Mouse (Mus musculus) CH12.LX (cell line): Measurements from ENCODE around the gene Kantr. TPM values are rescaled to one million over a fixed set of nuclear protein-coding genes. Genes with fewer than 3 reads are reported as not detected.

Source experiments
- DNase-seq: peaks from one replicate; pipeline ENCODE4 v3.0.0-alpha.2; 2013; ENCODE audit errors: extremely low read depth
- H3K27ac ChIP-seq: 2 replicates; pipeline ENCODE4 v1.5.1; 2012; ENCODE audit warnings: low read depth, mild to moderate bottlenecking, control low read depth, moderate library complexity; ENCODE audit not compliant: insufficient read depth
- H3K27me3 ChIP-seq: replicated peaks from 2 replicates; pipeline ENCODE3; 2012; ENCODE audit warnings: inconsistent platforms
- H3K36me3 ChIP-seq, 2 experiments: replicated peaks in 1 of 2; 2 replicates each; pipeline versions ENCODE3 to v1.6.1; 2012; ENCODE audit warnings: inconsistent platforms in 1 of 2, low read length in 1 of 2, mild to moderate bottlenecking in 1 of 2, mixed read lengths in 1 of 2, moderate library complexity in 1 of 2; ENCODE audit not compliant: control insufficient read depth in 1 of 2, insufficient read depth in 1 of 2
- H3K4me1 ChIP-seq, 2 experiments: 2 replicates each; pipeline ENCODE4 v1.6.1; 2012; ENCODE audit warnings: inconsistent platforms in 1 of 2, moderate library complexity in 1 of 2; ENCODE audit not compliant: insufficient read depth in 2 of 2, control insufficient read depth in 1 of 2
- H3K4me2 ChIP-seq: 2 replicates; pipeline ENCODE4 v1.6.1; 2012; ENCODE audit warnings: low read depth, mild to moderate bottlenecking, control low read depth; ENCODE audit not compliant: poor library complexity, insufficient read depth, severe bottlenecking
- H3K4me3 ChIP-seq, 3 experiments: fragments of 150-350 bp in 1 of 3; sonication (generic) in 1 of 3; replicated peaks in 1 of 3; 2 replicates each; pipeline versions ENCODE3 to v1.5.1; 2011 to 2012; ENCODE audit warnings: low read depth in 2 of 3, low read length in 2 of 3, mild to moderate bottlenecking in 2 of 3, moderate library complexity in 2 of 3, control low read depth in 1 of 3, improper control_type of control experiment in 1 of 3, inconsistent platforms in 1 of 3, mixed read lengths in 1 of 3; ENCODE audit not compliant: poor library complexity in 1 of 3
- H3K79me2 ChIP-seq: replicated peaks from 2 replicates; pipeline ENCODE4 v1.6.1; 2012; ENCODE audit warnings: mild to moderate bottlenecking, moderate library complexity; ENCODE audit not compliant: control insufficient read depth, poor library complexity, insufficient read depth, severe bottlenecking; ENCODE audit errors: extremely low read depth
- H3K9ac ChIP-seq: 2 replicates; pipeline ENCODE4 v1.6.1; 2012; ENCODE audit warnings: low read depth, mild to moderate bottlenecking, control low read depth, moderate library complexity; ENCODE audit not compliant: insufficient read depth
- H3K9me3 ChIP-seq: replicated peaks from 2 replicates; pipeline ENCODE3; 2012; ENCODE audit warnings: low read length, inconsistent platforms, mixed read lengths
- CTCF ChIP-seq, 2 experiments: IDR thresholded peaks in 1 of 2; conservative IDR thresholded peaks in 1 of 2; 2 replicates each; pipeline ENCODE4 v1.5.1; 2011 to 2012; ENCODE audit warnings: low read depth in 2 of 2, low read length in 2 of 2, improper control_type of control experiment in 1 of 2, inconsistent platforms in 1 of 2, mild to moderate bottlenecking in 1 of 2, moderate library complexity in 1 of 2
- MYC ChIP-seq: IDR thresholded peaks from 2 replicates; pipeline ENCODE4 v1.6.1; 2011; ENCODE audit warnings: low read depth, mild to moderate bottlenecking, improper control_type of control experiment, low read length
- NRF1 ChIP-seq: IDR thresholded peaks from 2 replicates; pipeline ENCODE4 v1.6.1; 2014; ENCODE audit warnings: low read depth, mild to moderate bottlenecking, inconsistent platforms, low read length, improper control_type of control experiment, moderate library complexity
- TBP ChIP-seq: conservative IDR thresholded peaks from 2 replicates; pipeline ENCODE4 v1.6.1; 2011; ENCODE audit warnings: low read depth, low read length, improper control_type of control experiment
- dilution Hi-C: fragments of 300-500 bp; cut with MboI; formaldehyde crosslinking; loops from 2 replicates; pipeline ENCODE4 v1.14.3; 2020; ENCODE audit warnings: low sequenced_read_pairs; ENCODE audit not compliant: extremely low pct_unique_long_range_greater_than_20kb, extremely low pct_ligation_motif_present
- in situ Hi-C: fragments of 300-500 bp; cut with MboI; formaldehyde crosslinking; loops from 3 replicates; pipeline ENCODE4 v1.14.3; 2019; ENCODE audit warnings: low sequenced_read_pairs, low pct_ligation_motif_present, low pct_unique_long_range_greater_than_20kb, mixed read lengths
- polyA plus RNA-seq: library from polyadenylated mRNA; unstranded; fragments of >175 nt; gene quantifications from 2 replicates; pipeline ENCODE4 v1.2.1, GENCODE M21; 2012; ENCODE audit warnings: low read depth; ENCODE audit not compliant: insufficient read length
- total RNA-seq, 2 experiments: library from RNA; depleted of rRNA; stranded (reverse); fragments of 300-350 nt in 1 of 2; fragments of >200 nt in 1 of 2; gene quantifications; 2 replicates each; pipeline ENCODE4 v1.2.3; 2012 to 2014

The Kantr gene
- total and polyA plus RNA-seq, 3 experiments: 0.64 to 3.1 (median 2.7) TPM

- Histone ChIP-seq H3K36me3 (peaks cover 76 to 95% of the 10 kb centered on the region in 2 experiments), H3K27ac (no peak overlapping the region)
- dilution Hi-C loops: no loop called here
Observed at GRCm38 (mm10) chrX:152271189-152271588, 56.1 kb downstream of the Kantr start.

More at GRCm38 (mm10) chrX:152271189-152271588, 56.1 kb downstream of the Kantr start:
- TF ChIP-seq NRF1 (no peak), MYC (no peak), TBP (no peak), CTCF (conservative IDR thresholded peaks at IDR 0.05 in 1 of 2, IDR thresholded peaks at IDR 0.05 in 1 of 2; ENCODE audit: low read depth in 2 of 2, low read length in 2 of 2) (no peak)
- TF ChIP-seq, all 38 proteins: peak for 0
- H3K79me2 ChIP-seq: no peaks in the 10 kb centered on the region
- H3K9ac ChIP-seq: no peak overlapping the region
- DNase-seq: no peak
- H3K4me2 ChIP-seq: no peak overlapping the region
- H3K9me3 ChIP-seq: no peaks in the 10 kb centered on the region
- in situ Hi-C loops: no loop called here
- H3K4me3 ChIP-seq: no peak overlapping the region
- no peaks in the 10 kb centered on the region for H3K4me1 ChIP-seq
- no peaks in the 10 kb centered on the region for H3K27me3 ChIP-seq

Other genes with a start within 250 kb of the Kantr start
- 1.2 and 1.8 TPM in 2 replicates for gene Iqsec2, start 183.2 kb downstream of the Kantr start, total RNA-seq (2012; rRNA removed)
- 0.39 and 0.71 TPM in 2 replicates for gene Iqsec2, start 183.2 kb downstream of the Kantr start, total RNA-seq (2014; rRNA removed)
- gene Iqsec2, start 183.2 kb downstream of the Kantr start, polyA plus RNA-seq: 3.3 and 4.2 TPM in 2 replicates
- 52.3 and 59.3 TPM in 2 replicates for gene Kdm5c, start 94.5 kb downstream of the Kantr start, total RNA-seq (2012; rRNA removed)
- gene Kdm5c, start 94.5 kb downstream of the Kantr start, total RNA-seq (2014; rRNA removed): 21.6 and 22.5 TPM in 2 replicates
- gene Kdm5c, start 94.5 kb downstream of the Kantr start, polyA plus RNA-seq: 45.2 and 48.7 TPM in 2 replicates
- gene Tspyl2, start 14.9 kb upstream of the Kantr start, total RNA-seq (2012; rRNA removed): 16.5 and 17.0 TPM in 2 replicates
- gene Tspyl2, start 14.9 kb upstream of the Kantr start, total RNA-seq (2014; rRNA removed): 18.0 and 21.0 TPM in 2 replicates
- 35.3 and 37.1 TPM in 2 replicates for gene Tspyl2, start 14.9 kb upstream of the Kantr start, polyA plus RNA-seq
- gene Gpr173, start 41.2 kb upstream of the Kantr start, total RNA-seq (2012; rRNA removed): not detected in 2 replicates
- not detected in 2 replicates for gene Gpr173, start 41.2 kb upstream of the Kantr start, total RNA-seq (2014; rRNA removed)
- not detected in 2 replicates for gene Gpr173, start 41.2 kb upstream of the Kantr start, polyA plus RNA-seq
- not detected in 2 replicates for gene Cldn34a, start 235.8 kb upstream of the Kantr start, total RNA-seq (2012; rRNA removed)
- not detected in 2 replicates for gene Cldn34a, start 235.8 kb upstream of the Kantr start, total RNA-seq (2014; rRNA removed)
- gene Cldn34a, start 235.8 kb upstream of the Kantr start, polyA plus RNA-seq: not detected in 2 replicates